Mouse (Mus musculus) frontal cortex, postnatal 25 days (tissue): ENCODE measurements at regions not wholly inside any gene's neighbourhood (a gene's known extent, or its start where the extent isn't known, plus 50 kb on each side); places are given as distances from the start of the nearest gene placed in this dataset.
"Not testable (repeated sequence)": the region's sequence is repeated elsewhere in the genome, so short reads cannot be mapped to it uniquely, and the experiment has no call there.

Source experiments
- DNase-seq, 2 experiments: peaks; one replicate each; pipeline ENCODE4 v3.0.0; 2022; ENCODE audit warnings: low spot score in 2 of 2

DNA sequence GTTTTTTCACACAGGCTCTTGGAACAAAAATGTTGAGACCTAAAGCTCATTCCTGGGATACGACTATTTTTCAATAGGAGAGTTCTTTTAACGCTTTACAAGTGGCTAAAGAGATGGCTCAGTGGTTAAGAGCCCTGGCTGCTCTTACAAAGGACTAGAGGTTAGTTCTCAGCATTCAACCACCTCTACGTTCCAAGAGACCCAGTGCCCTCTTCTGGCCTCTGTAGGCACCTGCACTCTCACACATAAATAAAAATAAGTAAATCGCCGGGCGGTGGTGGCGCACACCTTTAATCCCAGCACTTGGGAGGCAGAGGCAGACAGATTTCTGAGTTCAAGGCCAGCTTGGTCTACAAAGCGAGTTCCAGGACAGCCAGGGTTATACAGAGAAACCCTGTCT is 70.5 kb upstream of the Rad23b start:
- DNase-seq, result not testable (repeated sequence)

- DNase-seq, result no peak
Measured at GRCm38 (mm10) chr4:55280706-55281105, 69.1 kb upstream of the Rad23b start.

DNA sequence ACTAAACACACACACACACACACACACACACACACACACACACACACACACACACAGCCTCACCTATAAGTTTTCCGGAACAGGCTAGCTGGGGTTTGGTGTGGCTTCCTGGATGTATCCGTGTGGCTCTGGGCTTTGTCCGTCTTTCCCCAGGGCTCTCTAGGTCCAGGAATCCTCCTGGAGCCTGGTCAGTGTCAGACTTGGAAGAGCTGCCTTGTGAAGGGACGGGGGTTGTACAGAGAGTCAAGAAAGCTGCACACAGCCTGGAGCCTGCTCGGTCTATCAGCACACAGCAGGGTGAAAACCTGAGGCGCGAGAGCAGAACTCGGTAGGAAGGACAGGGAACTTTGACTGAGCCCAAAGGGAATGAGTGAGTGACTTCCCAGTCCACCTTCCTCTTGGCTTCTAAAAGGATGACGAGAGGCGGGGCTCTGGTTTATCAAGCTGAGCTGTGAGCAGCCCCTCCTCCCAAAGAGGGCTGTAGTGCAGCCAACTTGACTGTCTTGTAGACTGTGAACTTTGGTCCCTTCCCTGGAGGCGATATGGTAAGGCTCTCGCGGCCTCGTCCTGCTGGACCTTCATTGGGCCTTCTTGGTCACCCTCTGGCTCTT is 68.3 kb upstream of the Rad23b start:
- no peak for DNase-seq

DNA sequence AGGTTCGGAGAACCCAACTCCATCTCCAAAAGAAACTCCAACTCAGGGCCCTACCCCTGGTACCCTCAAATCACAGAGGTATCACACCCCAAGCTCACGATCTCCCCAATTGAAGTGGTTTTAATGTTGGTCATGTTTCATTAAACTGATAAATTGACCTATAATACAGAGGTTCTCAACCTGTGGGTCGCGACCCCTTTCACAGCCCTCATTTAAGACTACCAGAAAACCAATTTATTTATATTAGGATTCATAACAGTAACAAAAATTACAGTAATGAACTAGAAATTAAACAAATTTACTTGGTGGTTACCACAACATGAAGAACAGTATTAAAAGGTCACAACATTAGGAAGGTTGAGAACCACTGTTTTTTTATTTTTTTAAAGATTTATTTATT is 67.4 kb upstream of the Rad23b start:
- no peak for DNase-seq

DNA sequence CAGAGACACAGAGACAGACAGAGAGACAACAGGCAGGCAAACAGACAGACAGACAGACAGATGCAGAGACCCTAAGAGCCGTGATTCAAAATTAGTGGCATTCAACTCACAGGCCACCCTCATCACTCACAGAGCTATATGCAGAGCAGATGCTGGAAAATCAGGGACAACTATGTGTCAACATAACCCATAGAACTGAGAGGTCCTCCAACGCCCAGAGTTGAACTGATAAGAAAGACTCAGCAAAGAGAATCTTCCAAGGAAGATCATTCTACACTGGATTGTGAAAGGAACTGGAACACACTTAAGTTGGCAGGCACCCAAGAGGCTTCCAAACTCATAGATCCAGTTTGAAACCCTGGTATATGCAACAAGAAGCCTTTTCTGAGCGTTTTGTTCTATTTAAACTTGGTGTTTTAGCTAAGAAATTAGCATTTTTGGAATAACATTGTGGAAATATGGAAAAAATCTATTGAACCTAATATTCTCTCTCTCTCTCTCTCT is 65.1 kb upstream of the Rad23b start:
- no peak for DNase-seq

DNA sequence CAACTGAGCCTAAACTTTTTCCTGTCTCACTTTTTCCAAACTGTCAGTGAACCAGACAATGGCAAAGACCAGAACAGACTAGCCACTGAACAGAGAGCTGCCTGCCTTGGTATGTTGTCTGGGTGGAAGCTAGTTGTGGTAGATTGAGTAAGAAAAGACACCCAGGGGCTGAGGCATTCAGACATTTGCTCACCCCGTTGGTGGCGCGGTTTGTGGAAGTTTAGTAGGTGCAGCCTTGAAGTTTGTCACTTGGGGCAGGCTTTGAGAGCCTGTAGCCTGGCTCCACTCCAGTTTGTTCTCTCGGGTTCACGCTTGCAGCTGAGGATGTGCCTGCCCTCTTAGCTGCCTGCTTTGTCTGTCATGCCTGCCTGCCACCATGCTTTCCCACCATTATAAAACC is 64.2 kb upstream of the Rad23b start:
- DNase-seq, result no peak

- no peak for DNase-seq
Measured at GRCm38 (mm10) chr4:55288456-55288855, 61.4 kb upstream of the Rad23b start.

- no peak for DNase-seq
Measured at GRCm38 (mm10) chr4:55292277-55292676, 57.6 kb upstream of the Rad23b start.

GRCm38 (mm10) chr4:55292701-55293100 is 57.1 kb upstream of the Rad23b start:
- DNase-seq, result no peak

- no peak for DNase-seq
Measured at GRCm38 (mm10) chr4:55293347-55294079, 56.3 kb upstream of the Rad23b start.

- no peak for DNase-seq
Measured at GRCm38 (mm10) chr4:55294255-55294687, 55.6 kb upstream of the Rad23b start.

GRCm38 (mm10) chr4:55297841-55298240 is 52.0 kb upstream of the Rad23b start:
- no peak for DNase-seq
